Mouse (Mus musculus): ENCODE results near the gene Il20. TPM values are rescaled to one million over a fixed set of nuclear protein-coding genes. Genes with fewer than 3 reads are reported as not detected.
A peak's percentile ranks its signal among the peaks of the same experiment; 100 is the strongest.

Il20 gene
- polyA plus RNA-seq, 1 experiment, result not detected

DNA sequence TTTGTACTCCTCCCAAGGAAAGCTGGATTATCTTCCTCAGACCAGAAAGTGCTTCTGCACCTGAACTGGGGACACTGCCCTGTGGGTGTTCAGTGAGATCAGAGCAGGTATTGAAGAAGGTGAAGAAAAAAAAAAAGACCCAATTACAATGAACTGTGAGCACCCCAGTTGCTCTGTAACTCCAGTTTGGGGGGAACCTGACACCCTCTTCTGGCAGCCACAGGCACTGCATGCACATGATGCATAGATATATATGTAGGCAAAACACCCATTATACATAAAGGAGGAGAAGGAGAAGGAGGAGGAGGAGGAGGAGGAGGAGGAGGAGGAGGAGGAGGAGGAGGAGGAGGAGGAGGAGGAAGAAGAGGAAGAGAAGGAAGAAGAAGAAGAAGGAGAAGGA is 15.2 kb upstream of the Il20 start:
- no peaks in the 10 kb centered on the region for H3K27me3 ChIP-seq (ENCODE audit: control insufficient read depth, insufficient read depth, low read length)
- TF ChIP-seq CTCF (IDR thresholded peaks at IDR 0.05; ENCODE audit: extremely low read depth, insufficient read length, insufficient replicate concordance, low read depth, low read length), result peak; percentile 24; the same call in 1 of the 2 replicates
- TF ChIP-seq POLR2A (IDR thresholded peaks at IDR 0.05; ENCODE audit: low read depth, low read length), result no peak
- H3K4me1 ChIP-seq (ENCODE audit: control insufficient read depth, insufficient read depth, insufficient read length, low read length), result no peaks in the 10 kb centered on the region
- no peak overlapping the region for H3K27ac ChIP-seq (ENCODE audit: insufficient read depth, low read depth, low read length)
- H3K4me3 ChIP-seq (ENCODE audit: low read depth, low read length), result no peak overlapping the region
- H3K36me3 ChIP-seq (ENCODE audit: control insufficient read depth, insufficient read depth, low read length), result no peaks in the 10 kb centered on the region

DNA sequence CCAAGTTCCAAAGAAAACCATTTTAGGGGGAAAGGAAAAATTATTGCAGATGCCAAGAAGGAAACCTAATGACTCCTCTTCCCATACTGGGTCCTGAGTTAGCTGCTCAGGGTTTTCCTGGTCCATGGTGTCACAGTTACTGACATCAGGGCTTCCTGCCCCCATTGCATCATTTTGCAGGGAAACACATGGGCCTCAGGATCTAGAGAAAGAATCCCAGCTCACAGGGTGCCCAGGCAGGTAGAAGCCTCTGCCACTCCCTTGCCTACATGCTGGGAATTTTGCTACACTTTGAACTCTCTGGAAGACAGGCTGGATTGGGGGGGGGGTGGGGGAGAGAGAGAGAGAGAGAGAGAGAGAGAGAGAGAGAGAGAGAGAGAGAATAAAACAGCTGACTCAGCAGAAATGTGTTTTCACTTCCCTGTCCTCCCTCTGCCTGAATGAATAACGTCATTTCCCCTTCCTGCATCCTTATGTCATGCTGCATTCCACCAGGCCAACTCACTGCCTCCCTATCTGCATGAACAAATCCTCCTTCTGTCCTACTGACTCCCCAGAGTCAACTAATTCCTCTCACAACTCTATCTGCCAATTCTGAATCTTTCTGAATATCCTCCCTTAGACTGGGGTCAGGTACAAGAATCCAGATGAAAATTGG is 7.2 kb upstream of the Il20 start:
- WGBS, result 5% methylated on average over 1 of the region's 1 CpGs

DNA sequence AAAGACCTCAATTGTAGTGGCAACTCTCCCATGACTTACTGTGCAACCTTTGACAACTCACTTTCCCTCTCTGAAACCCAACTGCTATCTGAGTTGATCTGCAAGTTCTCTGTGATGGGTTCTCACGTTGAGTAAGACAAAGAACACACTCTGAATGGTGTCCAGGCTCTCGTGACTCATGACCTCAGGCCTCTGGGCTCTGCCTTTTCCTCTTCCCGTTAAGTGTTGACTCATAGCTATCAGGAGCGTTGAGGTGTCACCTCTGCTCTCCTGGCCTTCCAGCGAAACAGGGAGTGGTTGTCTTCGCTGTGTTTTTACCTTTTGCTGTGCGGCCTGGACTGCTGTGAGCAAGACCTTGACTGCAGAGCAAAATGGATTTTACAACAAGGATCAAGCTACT is 8.7 kb downstream of the Il20 start:
- TF ChIP-seq POLR2A (IDR thresholded peaks at IDR 0.05; ENCODE audit: low read depth, low read length) (no peak), CTCF (IDR thresholded peaks at IDR 0.05; ENCODE audit: extremely low read depth, insufficient read length, insufficient replicate concordance, low read depth, low read length) (no peak)
- Histone ChIP-seq H3K4me3 (ENCODE audit: low read depth, low read length) (no peak overlapping the region), H3K36me3 (ENCODE audit: control insufficient read depth, insufficient read depth, low read length) (no peaks in the 10 kb centered on the region), H3K4me1 (ENCODE audit: control insufficient read depth, insufficient read depth, insufficient read length, low read length) (no peaks in the 10 kb centered on the region), H3K27me3 (ENCODE audit: control insufficient read depth, insufficient read depth, low read length) (no peaks in the 10 kb centered on the region), H3K27ac (ENCODE audit: insufficient read depth, low read depth, low read length) (no peak overlapping the region)
- 52% methylated on average over 7 of the region's 7 CpGs for WGBS

More for the DNA sequence above, 7.2 kb upstream of the Il20 start:
- Histone ChIP-seq H3K27ac (ENCODE audit: insufficient read depth, low read depth, low read length) (no peak overlapping the region), H3K4me3 (ENCODE audit: low read depth, low read length) (no peak overlapping the region), H3K36me3 (ENCODE audit: control insufficient read depth, insufficient read depth, low read length) (no peaks in the 10 kb centered on the region), H3K27me3 (ENCODE audit: control insufficient read depth, insufficient read depth, low read length) (no peaks in the 10 kb centered on the region), H3K4me1 (ENCODE audit: control insufficient read depth, insufficient read depth, insufficient read length, low read length) (no peaks in the 10 kb centered on the region)
- TF ChIP-seq POLR2A (IDR thresholded peaks at IDR 0.05; ENCODE audit: low read depth, low read length) (no peak), CTCF (IDR thresholded peaks at IDR 0.05; ENCODE audit: extremely low read depth, insufficient read length, insufficient replicate concordance, low read depth, low read length) (no peak)

DNA sequence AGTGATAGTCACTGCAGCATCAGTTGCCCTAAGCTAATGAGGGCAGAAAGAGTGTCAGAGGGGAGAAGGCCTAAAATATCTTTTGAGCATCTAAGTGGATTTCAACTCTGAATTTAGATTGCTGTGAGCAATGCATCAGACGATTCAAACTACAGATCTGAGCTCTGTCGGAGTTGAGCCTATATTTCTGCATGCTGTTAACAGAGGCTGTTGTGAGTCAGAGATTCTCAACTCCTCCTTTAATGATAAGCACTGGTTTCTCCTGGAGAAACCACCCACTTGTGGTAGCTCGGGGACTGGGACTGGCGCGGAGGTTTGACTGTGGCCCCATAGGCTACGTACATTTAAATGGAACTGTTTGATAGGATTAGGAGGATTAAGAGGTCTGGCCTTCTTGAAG is 16.8 kb downstream of the Il20 start:
- WGBS, result 81% methylated on average over 6 of the region's 6 CpGs
- Histone ChIP-seq H3K4me1 (ENCODE audit: control insufficient read depth, insufficient read depth, insufficient read length, low read length) (no peaks in the 10 kb centered on the region), H3K4me3 (ENCODE audit: low read depth, low read length) (no peak overlapping the region), H3K36me3 (ENCODE audit: control insufficient read depth, insufficient read depth, low read length) (no peaks in the 10 kb centered on the region), H3K27ac (ENCODE audit: insufficient read depth, low read depth, low read length) (no peak overlapping the region), H3K27me3 (ENCODE audit: control insufficient read depth, insufficient read depth, low read length) (no peaks in the 10 kb centered on the region; the same call in 1 of the 2 replicates)
- TF ChIP-seq CTCF (IDR thresholded peaks at IDR 0.05; ENCODE audit: extremely low read depth, insufficient read length, insufficient replicate concordance, low read depth, low read length), result no peak
- no peak for TF ChIP-seq POLR2A (IDR thresholded peaks at IDR 0.05; ENCODE audit: low read depth, low read length)

DNA sequence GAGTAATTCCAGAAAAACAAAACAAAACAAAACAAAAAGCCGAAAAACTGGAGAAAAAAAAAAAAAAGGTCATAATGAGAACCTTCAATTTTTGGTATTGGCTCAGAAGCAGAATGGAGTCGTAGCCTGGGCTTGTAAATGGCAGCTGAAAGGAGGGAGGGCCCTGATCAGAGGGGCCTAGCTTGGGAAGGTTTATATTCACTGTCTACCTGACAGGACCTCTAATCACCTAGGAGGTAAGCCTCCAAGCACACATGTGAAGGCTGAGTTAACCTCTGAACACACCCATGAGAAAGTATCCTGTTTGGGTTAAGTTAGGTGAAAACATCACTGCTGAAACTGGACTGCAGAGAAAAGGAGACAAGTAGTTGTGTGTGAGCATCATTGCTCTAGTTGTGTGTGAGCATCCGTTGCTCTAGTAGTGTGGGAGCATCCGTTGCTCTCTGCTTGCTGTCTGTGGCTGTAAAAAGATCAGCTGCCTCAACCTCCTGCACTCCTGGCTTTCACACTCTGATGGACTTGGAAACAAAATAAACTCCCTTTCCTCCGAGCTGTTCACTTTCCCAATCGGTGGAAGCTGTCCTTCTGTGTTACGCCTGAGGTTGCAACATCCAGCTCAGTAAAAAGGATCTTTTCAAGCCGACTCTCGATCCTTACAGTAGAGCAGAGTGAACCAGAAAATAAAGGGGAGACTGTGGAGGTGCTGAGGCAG is 17.8 kb downstream of the Il20 start:
- Histone ChIP-seq H3K4me3 (ENCODE audit: low read depth, low read length) (no peak overlapping the region), H3K27ac (ENCODE audit: insufficient read depth, low read depth, low read length) (no peak overlapping the region), H3K36me3 (ENCODE audit: control insufficient read depth, insufficient read depth, low read length) (no peaks in the 10 kb centered on the region), H3K4me1 (ENCODE audit: control insufficient read depth, insufficient read depth, insufficient read length, low read length) (no peaks in the 10 kb centered on the region), H3K27me3 (ENCODE audit: control insufficient read depth, insufficient read depth, low read length) (no peaks in the 10 kb centered on the region; the same call in 1 of the 2 replicates)
- 77% methylated on average over 9 of the region's 9 CpGs for WGBS
- TF ChIP-seq POLR2A (IDR thresholded peaks at IDR 0.05; ENCODE audit: low read depth, low read length) (no peak), CTCF (IDR thresholded peaks at IDR 0.05; ENCODE audit: extremely low read depth, insufficient read length, insufficient replicate concordance, low read depth, low read length) (no peak)

DNA sequence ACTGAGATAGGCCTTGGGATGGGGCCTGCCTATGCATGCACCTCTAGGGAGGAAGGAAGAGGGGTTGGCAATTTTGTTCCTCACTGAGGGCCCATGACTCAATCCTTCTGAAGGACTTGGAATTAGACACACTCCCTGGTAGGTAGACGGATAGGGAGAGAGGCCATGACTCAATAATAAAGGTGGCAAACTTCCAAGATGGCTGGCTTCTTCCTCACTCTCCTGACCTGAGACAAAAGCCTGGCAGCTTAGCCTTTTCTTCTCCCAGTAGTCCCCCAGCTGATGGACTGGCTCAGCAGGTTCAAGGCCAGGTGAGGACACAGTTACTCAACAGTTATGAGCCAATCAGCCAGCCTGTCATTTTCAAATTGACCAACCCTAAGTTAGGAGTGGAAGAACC is 18.8 kb downstream of the Il20 start:
- H3K4me3 ChIP-seq (ENCODE audit: low read depth, low read length), result no peak overlapping the region
- 18% methylated on average over 1 of the region's 1 CpGs for WGBS
- H3K4me1 ChIP-seq (ENCODE audit: control insufficient read depth, insufficient read depth, insufficient read length, low read length), result no peaks in the 10 kb centered on the region
- no peak for TF ChIP-seq POLR2A (IDR thresholded peaks at IDR 0.05; ENCODE audit: low read depth, low read length)
- TF ChIP-seq CTCF (IDR thresholded peaks at IDR 0.05; ENCODE audit: extremely low read depth, insufficient read length, insufficient replicate concordance, low read depth, low read length), result no peak
- no peaks in the 10 kb centered on the region for H3K36me3 ChIP-seq (ENCODE audit: control insufficient read depth, insufficient read depth, low read length)
- no peaks in the 10 kb centered on the region; the same call in 1 of the 2 replicates for H3K27me3 ChIP-seq (ENCODE audit: control insufficient read depth, insufficient read depth, low read length)
- H3K27ac ChIP-seq (ENCODE audit: insufficient read depth, low read depth, low read length), result no peak overlapping the region

DNA sequence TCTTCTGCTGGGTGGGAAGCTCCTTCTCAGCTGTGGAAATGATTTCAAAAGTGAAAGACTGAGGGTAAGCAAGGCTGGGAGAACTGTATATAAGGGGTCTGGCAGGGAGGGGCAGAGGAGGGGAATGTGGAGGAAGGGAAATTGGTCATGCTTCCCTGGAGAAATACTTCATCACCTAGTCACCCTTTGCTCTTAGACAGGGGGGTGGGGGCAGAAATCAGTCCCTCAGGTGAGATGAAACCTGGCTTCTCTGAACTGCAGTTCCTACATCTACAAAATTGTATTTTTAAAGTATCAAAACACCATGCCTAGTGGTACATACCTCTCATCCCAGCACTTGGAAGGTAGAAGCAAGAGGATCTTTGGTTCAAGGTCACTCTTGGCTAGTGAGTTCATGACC is 23.9 kb downstream of the Il20 start, which contains the start of gene Il24:
Gene Il24 (minus strand): TSS at position 101 of the 400 bp plus-strand sequence.
- Histone ChIP-seq H3K36me3 (ENCODE audit: control insufficient read depth, insufficient read depth, low read length) (no peaks in the 10 kb centered on the region), H3K4me3 (ENCODE audit: low read depth, low read length) (no peak within 1 kb of the TSS), H3K4me1 (ENCODE audit: control insufficient read depth, insufficient read depth, insufficient read length, low read length) (no peaks in the 10 kb centered on the region), H3K27me3 (ENCODE audit: control insufficient read depth, insufficient read depth, low read length) (no peaks in the 10 kb centered on the region; the same call in 1 of the 2 replicates), H3K27ac (ENCODE audit: insufficient read depth, low read depth, low read length) (no peak within 1 kb of the TSS)
- TF ChIP-seq POLR2A (IDR thresholded peaks at IDR 0.05; ENCODE audit: low read depth, low read length) (no peak), CTCF (IDR thresholded peaks at IDR 0.05; ENCODE audit: extremely low read depth, insufficient read length, insufficient replicate concordance, low read depth, low read length) (no peak)
